Mouse (Mus musculus): ENCODE data around the gene Fam122c.

The Fam122c gene

DNA sequence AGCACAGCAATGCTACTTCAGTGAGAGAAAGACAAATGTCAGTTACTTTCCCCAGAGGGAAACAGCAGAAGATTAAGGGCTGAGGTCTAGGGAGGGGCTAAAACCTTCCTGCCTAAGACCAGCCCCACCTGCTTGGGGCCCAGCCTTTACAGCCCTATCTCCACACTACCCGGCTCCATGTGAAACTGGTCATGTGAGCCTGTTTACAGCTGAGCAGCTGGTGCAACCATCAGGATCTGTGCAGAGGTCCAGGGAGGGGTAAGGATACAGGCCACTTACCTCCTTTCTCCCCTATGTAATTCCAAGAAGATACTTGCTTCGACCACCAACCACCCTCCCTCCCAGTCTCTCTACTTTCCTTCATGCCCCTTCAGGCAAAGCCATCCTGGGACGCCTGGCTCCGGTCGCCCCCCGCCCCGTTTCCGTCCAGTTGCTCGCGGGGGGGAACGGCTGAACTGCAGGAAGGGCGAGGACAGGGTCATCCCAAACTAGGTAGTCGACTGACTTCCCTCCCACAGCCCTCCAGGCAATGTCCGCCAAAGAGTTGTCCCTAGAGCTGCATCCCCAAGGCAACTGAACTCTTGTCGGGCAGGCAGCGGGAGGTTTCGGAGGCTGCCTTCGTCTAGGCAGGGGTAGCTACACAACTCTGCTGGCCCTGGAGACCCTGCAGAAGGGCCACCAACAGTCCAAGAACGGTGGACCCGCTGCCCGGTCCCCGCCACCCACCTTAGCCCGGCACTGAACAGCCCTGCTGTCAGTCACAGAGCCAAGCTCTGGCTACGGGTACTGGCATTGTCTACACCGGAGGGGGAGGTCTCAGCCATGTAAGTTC is 96.5 kb downstream of the Fam122c start:
- in situ Hi-C loops (cut with MboI, MseI) = no loop called here

DNA sequence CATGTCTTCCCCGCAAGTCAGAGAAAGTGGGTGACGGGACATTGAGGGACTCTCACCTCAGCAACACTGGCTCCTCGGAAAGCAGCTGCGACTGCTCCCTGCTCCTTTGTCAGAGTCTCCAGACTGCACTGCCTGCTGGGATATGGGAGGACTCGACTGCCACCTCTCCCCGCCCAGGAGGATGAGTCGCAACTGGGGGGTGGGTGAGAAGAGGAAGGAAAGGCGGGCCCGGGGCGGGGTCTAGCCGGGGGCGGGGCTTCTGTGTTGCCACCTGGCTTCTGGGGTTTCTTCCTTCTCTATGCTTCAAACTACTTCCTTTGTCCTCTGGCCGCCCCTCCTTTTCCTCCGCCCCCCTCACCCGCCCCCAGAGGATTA is 97.1 kb downstream of the Fam122c start, which contains the start of gene Mospd1:
Gene Mospd1 (minus strand): TSS at position 137 of the 375 bp plus-strand sequence.
- in situ Hi-C loops (cut with MboI, MseI) = no loop called here

All from T-helper 17 cell (primary cell).